Mouse (Mus musculus): ENCODE data around the gene Serpinf1.

The Serpinf1 gene

DNA sequence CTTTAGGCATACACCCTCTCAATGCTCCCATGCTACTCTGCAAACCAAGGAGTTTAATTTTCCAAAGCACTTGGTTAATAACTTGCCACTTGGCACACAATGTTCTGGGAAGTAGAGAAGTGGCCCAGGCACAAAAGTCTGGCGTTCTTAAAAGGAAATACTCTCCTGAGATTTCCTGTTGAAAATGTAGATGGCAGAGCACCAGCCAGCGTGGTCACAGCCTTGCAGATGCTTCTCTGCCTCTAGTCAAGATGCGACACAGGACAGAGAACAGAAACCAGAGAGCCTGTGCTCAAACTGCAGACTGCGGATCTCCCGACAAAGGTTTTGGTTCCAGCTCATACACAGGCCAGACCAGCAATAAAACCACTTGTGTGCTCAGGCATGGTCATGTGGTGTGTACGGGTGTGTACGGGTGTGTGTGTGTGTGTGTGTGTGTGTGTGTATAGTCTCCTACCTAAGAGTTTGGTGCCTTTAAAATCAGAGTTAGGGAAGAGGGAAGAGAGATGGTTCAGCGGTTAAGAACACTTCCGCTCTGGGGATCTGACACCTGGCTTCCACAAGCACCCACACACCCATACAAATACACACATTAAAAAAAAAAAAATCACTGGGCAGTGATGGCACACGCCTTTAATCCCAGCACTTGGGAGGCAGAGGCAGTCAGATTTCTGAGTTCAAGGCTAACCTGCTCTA, 32.7 kb upstream of the Serpinf1 start:
- peak; percentile 26 for DNase-seq

DNA sequence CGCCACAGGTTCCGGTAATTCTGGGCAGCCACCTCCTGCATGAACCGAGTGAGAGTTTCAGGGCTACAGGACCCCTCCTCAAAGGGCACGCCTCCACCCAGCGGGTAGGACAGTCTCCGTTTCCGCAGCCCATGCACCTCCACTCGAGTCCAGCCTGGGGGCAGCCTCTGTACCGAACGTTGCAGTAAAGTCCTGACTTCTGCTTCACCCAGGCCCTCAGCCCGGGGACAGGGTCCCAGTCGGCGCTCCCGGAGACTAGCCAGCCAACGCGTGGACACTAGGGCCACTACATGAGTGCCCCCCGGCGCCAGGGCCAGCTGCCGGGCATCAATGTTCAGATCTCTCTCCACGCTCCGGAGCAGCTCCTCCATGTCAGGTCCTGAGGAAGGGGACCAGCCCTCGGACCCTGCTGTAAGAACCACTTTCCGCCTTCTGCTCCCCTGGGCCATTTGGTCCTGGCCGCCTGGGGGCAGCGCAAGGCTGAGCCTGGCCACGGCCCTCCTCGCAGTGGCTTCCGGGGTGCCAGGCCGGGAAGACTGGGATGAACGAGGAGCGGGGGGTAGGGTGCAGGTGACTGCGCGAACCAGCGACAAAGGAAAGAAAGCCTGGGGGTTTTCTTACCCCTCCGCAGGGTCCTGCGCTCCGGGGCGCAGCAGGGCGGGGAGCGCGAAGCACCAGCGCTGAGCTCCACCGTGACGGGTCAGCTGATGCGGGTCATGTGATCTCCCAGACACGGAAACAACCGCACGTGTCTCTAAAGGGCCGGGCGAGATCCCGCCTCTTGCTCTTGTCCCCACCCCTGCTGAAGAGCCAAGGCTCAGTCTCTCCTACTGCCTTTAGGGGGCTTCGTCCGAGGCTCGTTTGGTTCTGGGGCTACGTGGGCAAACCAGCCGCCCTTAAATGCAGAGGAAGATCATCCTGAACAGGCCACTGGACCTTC, 31.8 kb upstream of the Serpinf1 start, which contains the start of gene Wdr81:
Gene Wdr81, minus strand, starts transcription at position 727 of the 940 bp plus-strand sequence.
- DNase-seq: peak; percentile 86

DNA sequence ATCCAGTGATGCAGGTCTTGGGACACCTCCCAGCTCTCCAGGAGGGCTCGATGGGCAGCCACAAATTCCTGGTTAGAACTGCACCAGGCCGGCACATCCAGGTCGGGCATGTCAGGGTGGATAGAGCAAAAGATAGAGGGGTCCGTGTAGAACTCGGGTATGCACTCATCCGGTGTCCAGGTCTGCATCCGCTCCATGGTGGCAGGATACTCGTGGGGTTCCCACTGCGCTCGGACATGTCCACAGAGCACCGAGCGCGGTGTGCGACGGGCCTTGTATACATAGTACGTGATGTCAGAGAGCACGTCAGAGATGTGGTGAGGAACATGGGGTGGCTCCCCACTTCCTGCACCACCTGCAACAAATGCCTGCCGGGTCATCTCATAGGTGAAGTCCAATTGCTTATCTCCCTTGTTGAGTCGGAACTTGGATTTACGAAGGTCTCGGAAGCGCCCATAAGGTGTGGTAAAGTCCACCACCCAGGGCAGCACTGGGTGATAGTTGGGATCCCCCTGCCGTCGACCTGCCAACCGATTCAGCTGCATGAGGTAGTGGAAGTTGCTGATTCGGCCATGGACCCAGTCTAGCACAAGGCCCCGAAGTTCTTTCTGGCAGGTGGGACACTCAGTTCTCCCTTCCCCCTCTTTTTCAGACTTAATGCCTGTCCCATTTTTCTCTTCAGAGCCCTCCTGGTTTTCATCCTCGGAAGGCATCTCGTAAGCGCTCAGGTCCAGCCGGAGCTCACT, 30.5 kb upstream of the Serpinf1 start:
- no peak for DNase-seq

DNA sequence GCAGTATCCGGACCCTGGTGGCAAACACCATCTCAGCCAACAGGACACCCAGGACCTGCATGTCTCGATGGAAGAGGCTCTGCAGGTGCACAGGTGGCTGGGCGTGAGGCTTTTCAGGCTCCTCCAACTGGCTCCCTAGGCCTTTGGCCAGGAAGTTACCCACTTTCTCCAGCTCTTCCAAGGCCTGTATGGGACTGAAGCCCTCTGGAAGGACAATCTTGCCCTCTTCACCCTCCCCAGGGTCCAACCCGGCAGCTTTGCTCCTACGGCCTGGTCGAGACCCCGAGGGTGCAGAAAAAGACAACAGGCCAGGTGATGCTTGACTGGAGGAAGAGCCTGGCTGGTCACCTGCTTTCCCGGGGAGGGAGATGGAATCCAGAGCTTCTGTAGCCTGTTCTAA, 29.6 kb upstream of the Serpinf1 start:
- DNase-seq: no peak

DNA sequence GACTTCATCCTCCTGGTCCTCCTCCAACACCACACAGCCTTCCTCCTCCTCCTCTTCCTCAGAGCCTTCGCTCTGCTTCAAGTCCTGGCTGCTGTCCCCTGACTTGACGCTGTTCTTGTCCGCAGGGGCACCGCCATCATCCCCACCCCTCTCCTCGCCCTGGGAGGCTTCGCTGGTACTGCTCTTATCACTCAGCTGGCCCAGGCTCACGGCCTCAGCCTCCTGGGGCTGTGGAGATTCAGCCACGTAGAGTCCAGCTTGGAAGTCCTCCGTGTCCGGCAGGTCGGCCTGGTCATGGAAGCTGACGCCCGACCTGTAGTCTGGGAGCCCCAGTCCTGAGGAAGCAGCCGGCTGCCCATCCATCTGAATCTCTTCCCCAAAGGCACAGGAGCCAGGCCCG, 28.4 kb upstream of the Serpinf1 start:
- no peak for DNase-seq

DNA sequence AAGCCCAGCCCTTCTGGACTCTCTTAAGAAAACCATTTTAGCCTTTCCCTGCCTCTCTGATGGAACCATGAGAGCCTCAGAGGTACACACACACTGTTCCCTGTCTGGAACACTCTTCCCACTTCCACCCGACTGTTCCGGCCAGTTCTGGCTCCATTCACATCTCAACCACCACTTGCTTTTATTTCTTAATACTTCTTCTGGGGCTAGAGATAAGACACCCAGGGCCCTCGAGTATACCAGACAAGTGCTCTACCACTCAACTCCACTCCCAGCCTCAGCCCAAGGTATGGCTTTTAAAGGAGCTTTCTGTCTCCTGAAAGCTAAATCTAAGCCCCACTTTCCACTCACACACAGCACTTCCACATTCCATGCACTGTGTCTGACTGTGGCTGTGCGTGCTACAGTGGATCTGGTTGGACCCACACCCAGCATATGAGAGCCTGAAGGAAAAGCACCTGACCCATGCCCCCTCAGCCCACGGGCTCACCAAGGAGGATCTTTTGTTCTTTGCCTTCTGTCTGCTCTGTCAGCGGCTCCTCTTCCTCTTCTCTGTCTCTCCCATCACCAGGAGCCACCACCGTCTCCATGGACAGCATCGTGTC, 27.9 kb upstream of the Serpinf1 start:
- no peak for DNase-seq

DNA sequence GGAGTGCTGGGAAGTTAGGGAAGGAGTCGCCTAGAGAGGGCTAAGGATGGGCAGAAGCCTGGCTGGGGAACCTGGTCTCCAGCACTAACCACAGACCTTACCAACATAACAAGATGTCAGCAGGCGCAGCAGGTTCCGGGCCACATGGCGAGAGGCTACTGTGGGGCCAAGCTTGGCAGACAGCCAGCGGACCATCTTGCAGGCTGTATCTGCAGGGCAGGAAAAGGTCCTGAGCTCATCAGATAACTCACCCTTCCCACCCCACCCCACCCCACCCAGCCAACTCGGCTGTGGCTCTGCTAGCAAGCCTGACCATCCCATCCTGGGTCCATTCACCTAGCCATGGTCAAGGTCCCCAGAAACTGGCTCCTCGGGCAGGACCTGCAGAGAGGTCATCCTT, 27.2 kb upstream of the Serpinf1 start:
- no peak for DNase-seq

DNA sequence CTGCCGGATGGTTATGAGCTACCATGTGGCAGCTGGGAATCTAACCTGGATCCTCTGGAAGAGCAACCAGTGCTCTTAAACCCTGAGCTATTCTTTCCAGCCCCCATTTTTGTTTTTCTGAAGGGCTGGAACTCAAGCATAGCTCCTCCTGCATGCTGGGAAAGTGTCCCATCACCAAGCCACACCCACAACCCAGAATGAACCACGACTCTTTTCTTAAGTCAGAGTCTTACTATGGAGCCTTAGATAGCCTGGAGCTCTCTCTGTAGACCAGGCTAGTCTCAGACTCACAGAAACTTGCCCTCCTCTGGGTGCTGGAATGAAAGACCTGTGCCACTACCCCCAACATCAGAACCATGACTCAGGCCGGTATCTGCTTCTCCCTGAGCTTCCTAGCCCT, 26.1 kb upstream of the Serpinf1 start:
- no peak for DNase-seq

DNA sequence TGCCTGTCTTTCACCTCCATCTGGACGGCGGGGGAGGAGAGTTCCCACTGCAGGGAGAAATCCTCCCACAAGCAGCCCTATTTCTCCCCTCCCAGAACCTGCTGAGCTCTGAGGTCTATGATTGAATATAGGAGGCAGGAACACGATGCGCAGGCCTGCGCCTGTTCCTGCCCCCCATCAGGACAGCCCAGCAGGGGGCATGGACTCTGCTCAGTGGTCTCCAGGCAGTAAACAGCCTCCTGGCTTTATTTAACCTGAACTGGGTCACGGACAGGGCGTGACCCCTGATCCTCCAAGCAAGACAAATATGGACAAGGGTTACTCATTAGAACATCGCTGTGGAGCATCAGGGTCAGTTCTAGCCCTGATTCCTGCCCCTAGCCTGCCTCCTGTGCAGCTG, 21.2 kb upstream of the Serpinf1 start:
- DNase-seq: no peak

DNA sequence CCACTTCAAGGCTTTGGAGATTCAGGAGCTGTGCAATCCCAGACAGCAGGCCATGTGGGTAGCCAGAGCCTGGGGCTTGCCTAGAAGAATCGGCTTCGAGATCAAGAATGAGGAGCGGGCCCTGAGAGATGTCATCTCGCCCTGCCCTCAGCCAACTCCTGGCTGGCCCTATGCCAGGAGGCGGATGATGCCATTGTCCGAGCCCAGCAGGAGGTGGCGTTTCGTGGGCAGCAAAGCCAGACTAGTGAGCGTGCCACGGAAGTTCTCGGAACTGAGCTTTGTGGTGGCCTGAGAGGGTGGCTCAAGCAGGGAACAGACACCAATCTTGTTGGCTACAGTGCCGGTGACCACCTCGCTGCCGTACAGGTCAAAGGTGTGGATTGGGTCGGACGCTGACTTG, 19.1 kb upstream of the Serpinf1 start:
- no peak for DNase-seq

DNA sequence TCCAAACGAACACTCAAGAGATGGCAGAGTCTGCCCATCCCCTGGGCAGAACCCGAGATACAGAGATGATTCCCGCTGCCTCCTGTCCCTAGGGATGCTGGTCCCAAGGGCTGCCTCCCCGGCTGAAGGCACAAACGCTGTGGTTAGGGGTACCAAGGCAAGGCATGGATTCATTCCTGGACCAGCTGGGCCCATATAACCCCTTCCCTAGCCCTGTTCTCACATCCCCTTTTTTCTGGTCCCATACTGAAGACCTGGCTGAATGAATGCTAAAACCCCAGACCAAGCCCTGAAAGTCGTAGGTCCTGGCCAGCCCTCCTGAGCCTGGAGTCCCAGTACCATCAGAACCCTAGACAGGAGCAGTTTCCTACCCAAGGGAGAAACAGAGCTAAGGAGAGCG, 18.5 kb upstream of the Serpinf1 start:
- no peak for DNase-seq

DNA sequence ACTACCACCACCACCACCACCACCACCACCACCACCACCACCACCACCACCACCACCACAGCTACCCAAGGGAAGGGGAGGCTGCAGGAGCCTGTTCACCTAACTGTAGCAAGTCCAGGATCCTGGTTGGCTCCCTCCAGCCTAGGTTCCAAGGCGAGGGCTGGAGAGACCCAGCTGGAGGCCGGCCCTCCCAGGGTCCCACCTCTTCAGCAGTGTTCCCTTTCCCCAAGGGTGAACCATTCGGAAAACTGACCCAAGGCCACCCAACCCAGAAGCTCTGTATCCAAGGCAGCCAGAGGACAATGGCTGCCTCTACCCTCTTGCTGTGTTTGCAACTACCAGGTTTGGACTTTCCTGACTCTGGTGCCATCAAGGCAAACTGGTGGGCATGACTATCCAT, 17.4 kb upstream of the Serpinf1 start:
- no peak for DNase-seq

DNA sequence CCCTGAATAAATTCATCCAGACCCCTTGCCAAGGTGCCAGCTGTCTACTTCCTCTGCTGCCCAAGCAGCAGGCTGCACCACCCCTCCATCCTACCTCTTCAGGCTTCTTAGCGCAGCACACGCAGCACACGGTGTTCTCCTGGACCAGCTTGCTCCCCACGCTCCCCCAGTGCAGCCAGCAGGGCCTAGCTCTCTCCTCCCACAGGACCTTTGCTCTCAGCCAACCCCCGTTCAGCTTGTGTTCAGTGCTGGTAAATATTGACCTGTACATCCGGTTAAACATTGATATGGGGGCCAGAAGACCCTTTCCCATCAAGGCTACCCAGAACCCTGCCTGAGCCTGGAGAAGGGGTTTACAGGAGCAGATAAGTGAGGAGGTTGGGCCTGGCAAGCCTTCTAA, 16.9 kb upstream of the Serpinf1 start, which contains the start of gene Serpinf2:
Gene Serpinf2, minus strand, starts transcription at position 229 of the 400 bp plus-strand sequence.
- no peak for DNase-seq

DNA sequence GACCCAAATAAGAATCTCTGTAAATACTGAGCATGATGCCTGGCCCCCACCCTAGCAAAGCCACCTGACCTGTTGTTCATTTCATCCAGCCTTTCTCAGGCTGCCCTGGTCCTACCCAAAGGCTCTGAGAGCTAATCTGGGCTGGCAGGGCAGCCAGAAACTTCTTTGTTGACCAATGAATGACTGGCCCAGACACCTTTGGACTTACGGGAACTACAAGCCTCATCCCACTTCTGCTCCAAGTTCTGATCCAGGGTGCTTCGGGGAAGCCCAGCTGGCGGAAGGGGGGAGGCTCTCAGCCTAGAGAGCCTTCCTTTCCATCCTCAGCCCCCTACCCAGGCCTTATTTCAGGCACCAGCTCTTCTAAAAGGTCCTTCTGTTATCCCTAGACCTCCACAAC, 16.3 kb upstream of the Serpinf1 start:
- DNase-seq: no peak

DNA sequence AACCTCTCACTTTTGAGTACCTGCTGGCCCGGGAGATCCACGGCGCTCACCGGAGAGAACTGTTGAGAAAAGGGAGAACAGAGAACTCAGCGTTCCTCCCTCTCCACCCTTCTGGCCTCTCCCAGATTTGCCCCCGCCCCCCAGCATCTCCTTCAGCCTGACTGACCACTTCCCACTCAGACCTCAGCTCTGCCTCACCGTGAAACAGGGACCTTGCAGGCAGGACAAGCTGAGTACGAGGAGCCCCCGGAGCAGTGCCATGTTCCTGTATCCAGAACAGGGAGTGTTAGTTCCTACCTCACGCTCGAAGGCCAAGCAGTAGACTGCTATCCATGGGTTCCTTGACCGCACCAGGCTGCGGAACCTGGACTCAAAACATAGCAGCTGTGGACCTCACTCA, 15.7 kb upstream of the Serpinf1 start:
- no peak for DNase-seq

DNA sequence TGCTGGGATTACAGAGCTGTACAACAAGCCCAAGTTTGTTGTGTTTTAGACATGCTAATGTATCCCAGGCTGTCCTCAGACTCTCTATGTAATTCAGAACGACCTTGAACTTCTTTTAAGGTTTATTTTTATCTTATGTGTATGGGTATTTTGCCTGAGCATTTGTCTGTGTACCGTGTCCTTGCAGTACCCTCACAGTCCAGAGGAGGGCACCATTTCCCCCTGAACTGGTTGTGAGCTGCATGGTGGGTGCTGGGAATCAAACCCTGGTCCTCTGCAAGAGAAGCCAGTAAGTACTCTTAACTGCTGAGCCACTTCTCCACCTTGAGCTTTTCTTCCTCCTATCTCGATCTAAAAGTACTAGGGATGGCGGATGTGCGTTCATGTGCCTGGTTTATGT, 11.6 kb upstream of the Serpinf1 start:
- DNase-seq: no peak

DNA sequence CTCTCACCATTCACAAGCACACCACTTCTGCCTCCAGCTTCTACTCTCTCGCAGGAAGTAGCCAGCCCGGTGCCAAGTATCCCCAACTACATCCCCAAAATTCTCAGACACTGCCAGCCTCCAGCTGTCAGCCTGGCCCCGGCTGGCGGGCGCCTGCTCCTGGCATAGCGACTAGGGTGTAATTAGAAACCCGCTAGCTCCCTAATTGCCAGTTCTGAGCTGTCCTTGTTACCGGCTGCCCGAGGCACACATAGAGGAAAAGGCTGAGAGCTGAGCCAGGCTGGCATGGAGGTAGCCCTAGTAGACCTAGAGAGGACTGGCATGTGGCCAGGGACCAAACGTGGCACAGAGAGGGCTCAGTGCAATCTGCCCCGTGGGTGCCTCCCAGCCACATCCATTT, 8.8 kb upstream of the Serpinf1 start:
- DNase-seq: no peak

DNA sequence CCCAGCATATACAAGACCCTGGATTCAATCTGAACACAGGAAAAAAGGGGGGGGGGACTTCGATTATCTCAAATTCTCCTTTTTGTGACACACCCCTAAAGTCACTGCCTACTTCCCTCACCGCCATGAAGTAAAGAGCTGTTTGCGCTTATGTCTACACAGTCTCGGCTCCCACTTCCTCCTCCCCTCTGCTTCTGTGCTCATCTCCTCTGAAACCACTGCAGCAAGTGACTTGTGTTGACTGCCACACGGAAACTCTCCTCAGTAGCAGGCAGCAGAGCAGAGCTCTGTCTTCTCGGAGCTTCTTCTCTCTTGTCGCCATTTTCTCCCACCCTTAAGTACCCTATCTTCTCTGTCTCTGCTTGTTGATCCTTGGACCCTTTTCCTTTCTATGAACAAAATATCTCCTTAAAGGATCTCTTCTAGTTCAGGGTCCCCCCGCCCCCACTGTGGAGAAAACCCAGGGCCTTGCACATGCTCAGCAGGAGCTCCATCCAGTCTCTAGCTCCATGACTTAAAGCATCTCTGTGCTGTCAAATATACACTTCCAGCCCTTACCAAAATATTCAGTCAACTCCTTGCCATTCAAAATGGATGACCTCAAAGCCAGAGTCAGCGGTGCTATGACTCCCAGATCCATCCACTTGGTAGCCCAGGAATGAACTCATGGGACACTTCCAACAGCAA, 6.7 kb upstream of the Serpinf1 start:
- DNase-seq: peak; percentile 66

DNA sequence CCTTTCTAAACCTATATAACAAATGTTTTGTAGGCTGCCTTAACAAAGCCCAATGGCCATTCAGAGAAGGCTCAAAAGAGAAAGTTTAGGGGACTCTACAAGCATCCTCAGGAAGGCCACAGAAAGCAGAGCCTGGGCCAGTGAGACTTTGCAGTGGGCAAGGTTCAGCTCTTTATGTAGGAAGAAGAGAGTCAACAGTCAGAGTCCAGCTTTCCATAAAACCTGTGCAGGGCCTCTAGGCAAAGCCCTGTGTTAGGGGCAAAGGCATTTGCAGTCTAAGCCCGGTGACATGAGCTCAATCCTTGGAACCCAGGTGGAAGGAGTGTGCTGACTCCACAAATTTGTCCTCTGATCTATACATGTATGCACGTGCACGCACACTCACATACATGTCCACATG, 2.0 kb upstream of the Serpinf1 start:
- no peak for DNase-seq

DNA sequence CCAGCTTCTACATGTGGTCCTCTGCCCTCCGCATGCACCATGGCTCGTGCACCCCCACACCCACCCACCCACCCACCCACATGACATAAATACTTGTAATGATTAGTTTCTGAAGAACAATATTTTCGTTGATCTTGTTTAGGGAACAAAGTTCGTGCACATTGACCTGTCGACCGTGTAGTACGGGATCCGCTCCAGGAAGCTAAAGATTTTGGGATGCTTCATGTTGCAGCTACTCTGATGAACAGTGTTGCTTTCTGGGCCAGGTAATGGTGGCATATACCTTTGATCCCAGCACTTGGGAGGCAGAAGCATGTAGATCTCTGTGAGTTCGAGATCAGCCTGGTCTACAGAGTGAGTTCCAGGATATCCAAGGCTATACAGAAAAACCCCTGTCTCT, 1.5 kb upstream of the Serpinf1 start:
- DNase-seq: no peak

DNA sequence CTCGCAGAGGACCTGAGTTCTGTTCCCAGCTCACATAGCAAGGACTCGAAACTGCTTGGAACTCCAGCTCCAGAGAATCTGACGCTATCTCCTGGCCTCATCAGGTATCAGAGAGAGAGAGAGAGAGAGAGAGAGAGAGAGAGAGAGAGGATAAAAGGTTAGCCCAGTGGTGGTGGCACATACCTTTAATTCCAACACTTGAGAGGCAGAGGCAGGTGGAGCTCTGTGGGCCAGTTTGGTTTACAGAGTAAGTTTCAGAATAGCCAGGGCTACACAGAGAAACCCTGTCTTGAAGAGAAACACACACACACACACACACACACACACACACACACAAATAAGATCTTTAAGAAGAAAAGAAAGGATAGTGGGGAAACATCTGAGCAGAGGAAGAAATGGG, 590 bp upstream of the Serpinf1 start:
- no peak for DNase-seq

DNA sequence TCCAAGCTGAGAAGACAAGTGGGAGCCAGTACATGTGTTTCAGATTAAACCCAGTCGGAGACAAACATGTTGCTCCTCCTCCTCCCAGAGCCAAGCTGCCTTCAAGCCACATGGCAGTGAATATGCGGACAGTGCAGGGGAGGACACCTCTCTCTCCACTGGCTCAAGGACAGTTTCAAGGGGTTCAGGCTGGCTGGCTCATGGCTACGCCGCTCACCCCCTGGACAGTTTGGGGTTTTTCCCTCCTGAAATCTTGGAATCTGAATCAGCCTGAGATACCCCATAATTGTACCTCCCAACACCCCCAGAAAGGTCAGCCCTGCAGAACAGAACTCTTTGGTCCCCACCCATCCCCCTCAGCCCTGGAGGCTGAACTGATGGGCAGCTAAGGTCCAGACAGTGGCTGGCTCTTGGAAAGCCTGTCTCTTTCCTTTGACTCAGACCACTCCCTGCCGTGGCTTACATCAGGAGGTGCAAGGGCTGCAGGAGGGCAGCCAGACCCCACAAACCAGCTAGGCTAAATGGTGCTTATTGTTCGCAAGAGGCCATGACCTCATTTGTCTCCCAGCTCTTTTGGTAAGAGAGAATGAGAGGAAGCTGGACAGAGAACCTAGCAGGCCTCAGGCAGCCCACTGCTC, 1.0 kb downstream of the Serpinf1 start:
- DNase-seq: no peak

All from thymus, postnatal 25 days (tissue).